Comparison of ENCODE assay signal across 14 mouse cellular contexts in the genomic region with DNA sequence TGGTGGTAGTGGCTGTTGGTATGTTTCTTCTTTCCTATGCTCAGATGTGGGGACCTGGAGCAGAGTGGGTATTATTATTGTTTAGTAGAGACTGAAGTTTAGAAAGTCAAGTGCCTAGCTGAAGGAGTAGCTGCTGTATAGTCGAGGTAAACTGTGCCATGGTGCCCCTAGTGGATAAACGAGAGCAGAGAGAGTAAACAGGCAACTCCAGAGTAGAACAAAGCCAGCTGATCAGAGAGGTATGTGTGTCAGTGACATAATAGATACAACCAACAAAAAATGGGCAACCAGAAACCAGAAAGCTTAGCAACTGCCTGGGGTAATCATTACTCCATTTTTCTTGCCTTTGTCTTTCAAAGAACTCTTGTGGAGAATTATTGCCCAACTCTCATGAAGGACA. TPM values are rescaled to one million over a fixed set of nuclear protein-coding genes. Genes with fewer than 3 reads are reported as not detected.
DNase-seq lines count a peak whose midpoint lies in the region; ATAC-seq and TF ChIP-seq lines count a peak whose summit lies in the region.
"Had no signal": no experiment of that assay in that cellular context is flagged by ENCODE, and none has a peak within 500 bp of the region (broad histone marks: within the 10 kb centered on the region; RNA-seq: fewer than 3 reads in every experiment).

No protein-coding gene starts in this region.

- peak; percentile 52 for TF ChIP-seq CTCF in forebrain, postnatal 0 days (IDR thresholded peaks at IDR 0.05; ENCODE audit: low read depth)
- peak; percentile 51 for TF ChIP-seq CTCF in liver, postnatal 0 days (IDR thresholded peaks at IDR 0.05; ENCODE audit: low read depth)
- peak; percentile 48 for TF ChIP-seq CTCF in E14TG2a.4 (conservative IDR thresholded peaks at IDR 0.05; ENCODE audit: low read length)

- H3K4me1 ChIP-seq in forebrain, postnatal 0 days (ENCODE audit: insufficient read depth): peaks cover 14% of the 10 kb centered on the region
- peaks cover 17% of the 10 kb centered on the region for H3K4me1 ChIP-seq in forebrain, embryonic 14.5 days (ENCODE audit: control insufficient read depth, insufficient read depth, low read length)
- peaks cover 5% of the 10 kb centered on the region; the same call in 1 of the 2 replicates for H3K4me1 ChIP-seq in liver, postnatal 0 days (ENCODE audit: insufficient read depth)
- peaks cover 55% of the 10 kb centered on the region for H3K4me1 ChIP-seq in E14TG2a.4 (replicated peaks; ENCODE audit: low read depth, low read length)
- H3K4me1 ChIP-seq in kidney, embryonic 15.5 days: peaks cover 21% of the 10 kb centered on the region

- no peak for TF ChIP-seq EP300 in liver, postnatal 0 days (IDR thresholded peaks at IDR 0.05; ENCODE audit: low read depth)

- no peak for ATAC-seq in forebrain, postnatal 0 days
- no peak for ATAC-seq in forebrain, embryonic 14.5 days
- no peak for ATAC-seq in liver, postnatal 0 days
- 0 out of 2 replicates have a peak, but pooled peaks have one; percentile 36 for ATAC-seq in megakaryocyte-erythroid progenitor cell, adult 5-6 weeks (replicated peaks; ENCODE audit: low FRiP score, low TSS enrichment, poor library complexity, severe bottlenecking)
- no peak for ATAC-seq in kidney, embryonic 15.5 days (replicated peaks; ENCODE audit: low FRiP score)

- no peaks in the 10 kb centered on the region for H3K36me3 ChIP-seq in forebrain, postnatal 0 days (ENCODE audit: insufficient read depth)
- H3K36me3 ChIP-seq in forebrain, embryonic 14.5 days (ENCODE audit: control insufficient read depth, insufficient read depth, low read length): no peaks in the 10 kb centered on the region
- no peaks in the 10 kb centered on the region for H3K36me3 ChIP-seq in liver, postnatal 0 days (replicated peaks; ENCODE audit: insufficient read depth, low read length)
- no peaks in the 10 kb centered on the region for H3K36me3 ChIP-seq in E14TG2a.4 (ENCODE audit: insufficient read depth, low read length)
- no peaks in the 10 kb centered on the region for H3K36me3 ChIP-seq in kidney, embryonic 15.5 days
- H3K36me3 ChIP-seq: limb, embryonic 10.5 days had no signal

- H3K27me3 ChIP-seq in forebrain, postnatal 0 days (ENCODE audit: insufficient read depth, low read length): no peaks in the 10 kb centered on the region
- no peaks in the 10 kb centered on the region for H3K27me3 ChIP-seq in forebrain, embryonic 14.5 days (replicated peaks; ENCODE audit: control insufficient read depth, insufficient read depth, low read length)
- peaks cover 11% of the 10 kb centered on the region; the same call in 1 of the 2 replicates for H3K27me3 ChIP-seq in liver, postnatal 0 days (ENCODE audit: insufficient read depth, low read length)
- H3K27me3 ChIP-seq in E14TG2a.4 (ENCODE audit: insufficient read depth, low read length): no peaks in the 10 kb centered on the region
- H3K27me3 ChIP-seq in kidney, embryonic 15.5 days: no peaks in the 10 kb centered on the region

- no peak for DNase-seq in forebrain, postnatal 0 days
- no peak for DNase-seq in forebrain, embryonic 14.5 days (ENCODE audit: low spot score)
- no peak for DNase-seq in liver, postnatal 0 days
- DNase-seq in liver: no peak
- no peak for DNase-seq in adrenal gland, postnatal 25 days
- DNase-seq: cerebellum, postnatal 25 days; gastrocnemius, postnatal 14 days; right cerebral cortex, adult 18-20 months had no signal

- H3K9me3 ChIP-seq in forebrain, postnatal 0 days (ENCODE audit: low read length): no peaks in the 10 kb centered on the region
- no peaks in the 10 kb centered on the region for H3K9me3 ChIP-seq in forebrain, embryonic 14.5 days (replicated peaks; ENCODE audit: control insufficient read depth, low read length)
- H3K9me3 ChIP-seq in liver, postnatal 0 days (ENCODE audit: low read length): no peaks in the 10 kb centered on the region
- no peaks in the 10 kb centered on the region for H3K9me3 ChIP-seq in E14TG2a.4 (ENCODE audit: low read length)
- H3K9me3 ChIP-seq in kidney, embryonic 15.5 days (replicated peaks): no peaks in the 10 kb centered on the region
- H3K9me3 ChIP-seq: limb, embryonic 10.5 days; megakaryocyte, embryonic 14.5 days had no signal

- H3K4me2 ChIP-seq in forebrain, postnatal 0 days (ENCODE audit: low read depth): no peak overlapping the region
- no peak overlapping the region for H3K4me2 ChIP-seq in forebrain, embryonic 14.5 days (ENCODE audit: low read length)
- H3K4me2 ChIP-seq in liver, postnatal 0 days (ENCODE audit: low read depth, low read length): no peak overlapping the region
- H3K4me2 ChIP-seq in kidney, embryonic 15.5 days: no peak overlapping the region

- H3K27ac ChIP-seq in forebrain, postnatal 0 days (ENCODE audit: low read depth, low read length): no peak overlapping the region
- H3K27ac ChIP-seq in forebrain, embryonic 14.5 days (ENCODE audit: low read depth, low read length): no peak overlapping the region
- H3K27ac ChIP-seq in liver, postnatal 0 days (ENCODE audit: low read depth): no peak overlapping the region
- no peak overlapping the region for H3K27ac ChIP-seq in kidney, embryonic 15.5 days
- H3K27ac ChIP-seq: limb, embryonic 10.5 days had no signal

- 14% methylated on average over 2 of the region's 2 CpGs for WGBS in forebrain, postnatal 0 days
- WGBS in forebrain, embryonic 14.5 days: 20% methylated on average over 2 of the region's 2 CpGs
- WGBS in liver, postnatal 0 days (ENCODE audit: insufficient replicate concordance): 10% methylated on average over 2 of the region's 2 CpGs
- 25% methylated on average over 2 of the region's 2 CpGs for WGBS in kidney, embryonic 15.5 days

- H3K4me3 ChIP-seq in forebrain, postnatal 0 days (ENCODE audit: low read depth, low read length): no peak overlapping the region
- H3K4me3 ChIP-seq in forebrain, embryonic 14.5 days (ENCODE audit: low read depth, low read length): no peak overlapping the region
- H3K4me3 ChIP-seq in liver, postnatal 0 days (ENCODE audit: low read depth, low read length): no peak overlapping the region
- no peak overlapping the region for H3K4me3 ChIP-seq in E14TG2a.4 (replicated peaks; ENCODE audit: low read length)
- no peak overlapping the region for H3K4me3 ChIP-seq in kidney, embryonic 15.5 days (replicated peaks)
- H3K4me3 ChIP-seq: limb, embryonic 10.5 days; megakaryocyte, embryonic 14.5 days had no signal

- H3K9ac ChIP-seq in forebrain, postnatal 0 days: no peak overlapping the region
- H3K9ac ChIP-seq in forebrain, embryonic 14.5 days (ENCODE audit: low read length): no peak overlapping the region
- H3K9ac ChIP-seq in liver, postnatal 0 days (replicated peaks): no peak overlapping the region
- H3K9ac ChIP-seq in kidney, embryonic 15.5 days: no peak overlapping the region

RNA-seq across cellular contexts. Expression of a gene that starts 51.1 kb away (rescaled TPM):
- 0.29 TPM in 1 of 2 replicates, not detected in the other for total RNA-seq in forebrain, postnatal 0 days (2014; rRNA removed)
- polyA plus RNA-seq in forebrain, postnatal 0 days (2015; fragmentation: Nextera tagmentation; extraction: Ambion mirVana): 0.33 and 2.1 TPM in 2 replicates
- 0.87 and 0.97 TPM in 2 replicates for polyA plus RNA-seq in forebrain, embryonic 14.5 days (2014; fragmentation: Nextera tagmentation; extraction: Ambion mirVana)
- 0.14 and 0.21 TPM in 2 replicates for polyA plus RNA-seq in liver, postnatal 0 days (2015; fragmentation: Nextera tagmentation; extraction: Ambion mirVana)
- not detected in 2 replicates for total RNA-seq in megakaryocyte-erythroid progenitor cell, adult 5-6 weeks (2014; fragmentation: Nextera tagmentation)
- total RNA-seq in megakaryocyte-erythroid progenitor cell, adult 5-6 weeks (2017): 0.47 and 1.1 TPM in 2 replicates
- 0.30 TPM in 1 of 2 replicates, not detected in the other for total RNA-seq in adrenal gland, postnatal 25 days (2021)
- 0.51 and 1.1 TPM in 2 replicates for polyA plus RNA-seq in kidney, embryonic 15.5 days (2015; fragmentation: Nextera tagmentation; extraction: Ambion mirVana)
- total RNA-seq: gastrocnemius, postnatal 14 days; hematopoietic stem cell, adult 5-6 weeks had no signal
